Mouse (Mus musculus) T-helper 17 cell (primary cell): ENCODE data around the gene Tacc3.

Experiments
- in situ Hi-C, 2 experiments: fragments of 300-600 bp; cut with MboI, MseI; formaldehyde crosslinking; loops; 1 replicate in 1 of 2; 2 replicates in 1 of 2; pipeline ENCODE4 v1.15.1; 2025; ENCODE audit warnings: high pct_unique_total_duplicates in 2 of 2

Gene Tacc3

GRCm38 (mm10) chr5:33657787-33658663, at the start of gene Tacc3, which contains the start of gene Tmem129:
Gene Tacc3 (plus strand): TSS chr5:33658128.
Gene Tmem129 (minus strand): TSS chr5:33658416.
- in situ Hi-C loops, result loop anchor here in 1 of 2 experiments (5.0 to 25.0 kb wide), 3 partner anchors 279 to 1521 kb away; partner anchors contain the start of genes Add1, Fosl2 and Nelfa

DNA sequence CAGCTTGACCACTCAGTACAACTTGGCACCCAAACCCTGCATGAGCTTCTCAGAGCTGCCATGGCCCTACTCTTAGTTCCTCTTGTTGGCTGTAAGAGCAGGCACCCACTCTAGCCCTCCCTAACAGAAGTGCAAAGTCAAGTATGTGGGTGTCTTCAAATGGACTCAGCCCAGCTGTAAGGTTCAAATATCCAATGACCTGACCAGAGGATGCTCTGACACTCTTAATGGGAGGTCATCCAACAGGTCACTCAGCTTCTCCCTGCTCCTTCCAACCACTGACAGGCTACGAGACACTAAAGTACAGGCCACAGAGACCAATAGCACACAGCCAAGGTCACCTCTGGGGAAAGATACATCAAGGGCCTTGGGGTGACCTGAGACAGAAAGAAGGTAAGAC, 48.7 kb upstream of the Tacc3 start:
- in situ Hi-C loops, result no loop called here

GRCm38 (mm10) chr5:33611795-33612194, 46.1 kb upstream of the Tacc3 start:
- in situ Hi-C loops, result no loop called here

DNA sequence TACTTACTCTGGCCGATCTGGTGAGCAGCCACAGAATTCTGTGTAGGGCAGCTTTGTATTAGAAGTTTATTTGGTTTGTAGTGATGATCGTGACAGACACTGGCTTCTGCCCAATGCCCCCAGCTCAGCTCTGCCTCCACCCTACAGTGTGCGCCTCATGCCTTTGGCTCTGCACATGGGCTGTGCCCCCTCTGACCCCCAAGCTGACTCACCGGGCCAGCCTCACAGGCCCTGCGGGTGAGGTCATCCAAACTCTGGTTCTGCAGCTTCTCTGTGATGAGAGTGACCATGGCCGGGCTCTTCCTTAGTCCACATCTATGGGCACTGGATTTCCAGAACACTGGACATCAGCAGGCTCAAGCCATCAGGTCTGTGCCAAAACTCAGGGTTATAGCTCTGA, 43.5 kb upstream of the Tacc3 start:
- in situ Hi-C loops, result no loop called here

DNA sequence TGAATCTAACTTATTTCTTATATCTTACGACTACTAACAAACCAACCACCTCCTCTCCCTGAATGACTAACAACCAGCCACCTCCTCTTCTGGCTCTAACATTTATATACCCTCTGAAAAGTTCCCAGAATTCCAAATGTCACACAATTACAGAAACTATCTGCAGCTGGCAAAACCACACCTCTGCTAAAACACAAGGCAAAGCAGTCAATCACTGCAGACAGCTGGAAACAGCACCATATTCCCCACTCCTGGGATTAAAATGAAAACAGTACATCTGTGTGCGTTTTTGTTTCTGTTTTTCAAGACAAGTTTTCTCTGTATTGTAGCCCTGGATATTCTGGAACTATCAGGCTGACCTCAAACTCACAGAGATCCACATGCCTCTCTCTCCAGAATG, 35.3 kb upstream of the Tacc3 start:
- in situ Hi-C loops, result loop anchor here in 1 of 2 experiments (10.0 kb wide), 1 partner anchor 768 kb away; the partner anchor contains the start of gene Prr14l

- in situ Hi-C loops, result loop anchor here in 1 of 2 experiments (10.0 kb wide), 1 partner anchor 769 kb away; the partner anchor contains the start of gene Prr14l
Observed at GRCm38 (mm10) chr5:33623766-33624165, 34.2 kb upstream of the Tacc3 start.

GRCm38 (mm10) chr5:33627968-33628367, 30.0 kb upstream of the Tacc3 start:
- in situ Hi-C loops, result loop anchor here in 1 of 2 experiments (10.0 kb wide), 1 partner anchor 773 kb away; the partner anchor contains the start of gene Prr14l

- in situ Hi-C loops, result loop anchor here in 1 of 2 experiments (10.0 kb wide), 1 partner anchor 774 kb away; the partner anchor contains the start of gene Prr14l
Observed at GRCm38 (mm10) chr5:33628820-33629300, 29.1 kb upstream of the Tacc3 start.

- in situ Hi-C loops, result loop anchor here in 1 of 2 experiments (10.0 kb wide), 1 partner anchor 775 kb away; the partner anchor contains the start of gene Prr14l
Observed at GRCm38 (mm10) chr5:33629301-33629987, 28.5 kb upstream of the Tacc3 start, which contains the start of the genes Fam53a and Gm9903. Gene Fam53a (minus strand): TSS chr5:33629635. Gene Gm9903 (plus strand): TSS chr5:33629925.

DNA sequence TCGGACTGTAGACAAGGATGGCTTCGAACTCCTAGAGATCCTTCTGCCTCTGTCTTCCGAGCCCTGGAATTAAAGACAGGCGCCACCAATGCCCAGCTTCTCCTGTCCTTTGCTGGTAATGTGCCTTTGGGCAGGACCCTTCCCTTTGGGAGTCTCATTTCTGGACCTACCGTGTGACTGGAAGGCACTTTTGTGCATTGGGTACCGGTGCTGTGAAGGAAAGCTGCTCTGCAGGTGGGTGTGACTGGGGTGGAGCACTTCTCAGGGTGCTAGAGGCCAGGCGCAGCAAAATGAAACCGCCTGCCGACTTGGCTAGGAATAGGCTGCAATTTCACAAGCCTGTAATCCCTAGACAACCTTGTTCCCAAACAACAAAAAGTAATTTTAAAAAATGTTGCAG, 27.9 kb upstream of the Tacc3 start:
- in situ Hi-C loops, result no loop called here

DNA sequence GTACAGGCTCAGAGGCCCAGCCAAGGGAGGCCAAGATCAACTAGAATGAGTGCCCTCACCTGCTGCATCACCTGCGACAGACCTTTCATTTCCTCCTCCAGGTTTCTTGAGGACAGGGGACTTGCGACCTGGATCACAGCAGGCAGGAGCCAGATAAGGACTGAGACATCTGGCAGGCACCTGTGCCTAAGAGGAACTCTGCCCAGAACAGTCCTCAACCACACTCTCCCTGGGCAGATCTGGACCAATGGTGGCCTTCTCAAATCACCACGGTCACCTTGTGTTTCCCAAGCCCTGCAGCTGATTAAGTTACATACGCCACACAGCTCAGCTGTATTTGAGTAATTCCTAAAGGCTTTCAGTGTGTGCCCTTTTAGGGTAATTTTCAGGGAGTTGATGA, 27.3 kb upstream of the Tacc3 start:
- in situ Hi-C loops, result no loop called here

GRCm38 (mm10) chr5:33632526-33632925, 25.4 kb upstream of the Tacc3 start:
- in situ Hi-C loops, result no loop called here

DNA sequence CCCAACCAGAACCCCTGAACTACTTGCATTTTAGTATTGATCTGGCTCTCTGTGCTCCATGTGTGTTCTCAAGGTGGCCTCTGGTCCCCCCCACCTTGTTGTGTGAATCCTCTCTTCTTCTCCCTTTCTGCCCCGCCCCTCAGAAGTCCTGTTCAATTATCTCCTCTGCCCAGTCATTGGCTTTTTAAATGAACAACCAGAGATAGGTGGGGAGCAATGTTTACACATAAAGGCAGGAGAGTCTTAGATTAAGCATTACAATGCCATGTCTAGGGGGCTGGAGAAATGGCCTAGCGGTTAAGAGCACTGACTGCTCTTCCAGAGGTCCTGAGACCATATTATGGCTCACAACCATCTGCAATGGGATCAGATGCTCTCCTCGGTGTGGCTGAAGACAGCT, 22.6 kb upstream of the Tacc3 start:
- in situ Hi-C loops, result no loop called here

- in situ Hi-C loops, result no loop called here
Observed at GRCm38 (mm10) chr5:33637606-33638350, 20.1 kb upstream of the Tacc3 start.

DNA sequence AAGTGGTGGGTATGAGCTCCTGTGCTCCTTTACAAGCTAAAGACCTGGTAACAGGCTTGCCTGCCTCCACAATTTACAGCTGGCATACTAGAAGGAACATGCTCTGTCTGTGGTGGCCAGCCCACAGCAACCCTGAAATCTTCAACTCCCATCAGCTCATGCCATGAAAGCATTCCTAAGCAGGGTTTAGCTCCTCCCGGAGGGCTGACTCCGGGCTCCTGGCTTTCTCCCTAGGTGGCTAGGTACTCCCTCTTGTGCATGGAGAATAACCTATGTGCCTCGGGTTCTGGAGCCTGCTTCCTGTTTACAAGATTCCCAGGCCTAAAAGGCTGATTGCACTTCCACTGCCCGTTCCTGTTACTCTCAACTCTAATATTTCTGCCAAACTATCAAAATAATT, 19.1 kb upstream of the Tacc3 start:
- in situ Hi-C loops, result no loop called here

DNA sequence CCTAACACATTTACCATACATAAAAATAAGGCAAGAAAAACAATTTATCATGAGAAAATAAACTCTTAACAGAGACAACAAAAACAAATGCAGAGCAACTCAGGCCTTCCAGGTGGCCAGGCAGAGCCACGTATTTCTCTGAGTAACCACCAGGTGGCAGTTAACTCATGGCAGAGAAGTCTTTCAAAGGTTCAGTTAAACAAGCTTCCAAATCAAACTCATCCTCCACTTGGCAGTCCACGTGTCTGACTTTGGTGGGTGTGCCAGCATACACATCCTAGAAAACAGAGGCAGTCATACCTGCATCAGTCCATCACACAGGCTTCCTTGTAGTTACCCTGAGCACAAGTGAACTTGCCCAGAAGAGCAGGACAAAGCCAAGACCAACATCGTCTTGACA, 17.3 kb upstream of the Tacc3 start:
- in situ Hi-C loops, result loop anchor here in 1 of 2 experiments (10.0 kb wide), 1 partner anchor 994 kb away; the partner anchor contains the start of gene Mfsd10

DNA sequence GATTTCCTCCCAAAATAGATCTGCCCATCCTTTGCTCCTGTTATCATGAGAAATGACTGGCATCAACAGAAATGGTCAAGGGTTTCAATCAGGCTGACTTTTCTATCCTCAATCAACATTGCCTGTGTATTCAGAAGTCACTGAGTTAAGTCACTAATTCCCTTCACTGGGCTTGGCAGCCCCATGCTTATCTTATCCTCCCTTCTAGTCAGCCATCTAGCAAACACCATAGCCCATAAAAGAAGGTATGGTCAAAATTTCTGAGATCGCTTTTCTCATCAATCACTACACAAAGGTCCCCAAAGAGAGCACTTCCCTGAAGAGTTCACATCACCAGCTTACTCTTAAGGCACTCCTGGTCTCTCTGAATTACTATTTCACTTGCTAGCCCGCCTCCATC, 6.9 kb upstream of the Tacc3 start:
- in situ Hi-C loops, result loop anchor here in 1 of 2 experiments (10.0 to 25.0 kb wide), 2 partner anchors 924 to 1514 kb away; partner anchors contain the start of genes Add1 and Fosl2

- in situ Hi-C loops, result loop anchor here in 1 of 2 experiments (10.0 to 25.0 kb wide), 2 partner anchors 923 to 1514 kb away; partner anchors contain the start of genes Add1 and Fosl2
Observed at GRCm38 (mm10) chr5:33651541-33651920, 6.4 kb upstream of the Tacc3 start.

DNA sequence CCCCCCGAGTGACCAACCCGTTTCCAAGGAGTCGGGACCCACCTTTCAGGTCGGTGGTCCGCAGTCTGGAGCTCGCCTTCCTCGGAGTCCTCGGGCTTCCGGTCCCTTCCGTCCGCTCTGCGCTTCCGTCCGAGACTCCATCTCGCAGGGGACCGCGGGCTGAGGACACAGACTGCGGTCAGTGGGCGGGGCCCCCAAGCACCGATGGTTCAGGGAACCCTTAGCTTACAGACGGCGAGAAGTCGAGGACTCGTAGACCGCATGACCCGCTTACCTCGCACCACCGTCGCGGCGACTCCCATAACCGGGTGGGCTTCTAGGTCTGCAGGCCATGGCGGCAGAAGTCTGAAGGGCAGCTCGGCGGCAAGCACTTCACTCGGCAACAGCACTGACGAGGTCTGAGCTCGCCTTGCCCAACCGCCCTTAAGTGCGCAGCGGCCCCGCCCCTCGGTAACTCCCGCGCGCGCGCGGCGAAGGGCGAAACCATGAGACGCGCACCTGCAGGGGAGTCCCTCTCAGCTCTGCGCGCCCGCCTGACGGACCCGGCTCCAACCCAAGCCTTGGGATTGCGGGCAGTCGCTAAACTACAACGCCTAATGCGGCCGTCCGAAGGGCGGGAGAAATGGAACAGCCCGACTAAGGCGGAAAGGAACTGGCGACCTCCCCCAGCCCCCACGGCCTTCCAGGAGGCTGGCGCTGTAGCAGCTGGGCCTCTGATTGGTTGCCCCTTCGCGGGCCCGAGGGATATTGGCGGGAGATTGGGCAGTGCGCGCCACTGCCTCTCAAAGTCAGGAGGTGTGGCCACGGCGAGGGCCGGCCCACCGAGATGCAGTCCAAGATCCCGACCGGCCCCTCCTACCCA, 5.8 kb upstream of the Tacc3 start, which contains the start of gene Slbp:
TSS of gene Slbp (minus strand) at position 654 of the 862 bp plus-strand sequence.
- in situ Hi-C loops, result loop anchor here in 1 of 2 experiments (10.0 to 25.0 kb wide), 2 partner anchors 923 to 1515 kb away; partner anchors contain the start of genes Add1 and Fosl2
